In genomic region chr14:11151634-11152321, GRCm38 (mm10) we compare ENCODE assay signal across 10 mouse cellular contexts. TPM values are rescaled to one million over a fixed set of nuclear protein-coding genes. Genes with fewer than 3 reads are reported as not detected.
DNase-seq lines count a peak whose midpoint lies in the region; ATAC-seq and TF ChIP-seq lines count a peak whose summit lies in the region.
"Had no signal": no experiment of that assay in that cellular context is flagged by ENCODE, and none has a peak within 500 bp of the region (broad histone marks: within the 10 kb centered on the region; RNA-seq: fewer than 3 reads in every experiment).

No protein-coding gene starts in this region.

- no peak for TF ChIP-seq POLR2A in kidney, adult 2 months (IDR thresholded peaks at IDR 0.05; ENCODE audit: low read depth, low read length)

- H3K4me1 ChIP-seq in kidney, adult 2 months (ENCODE audit: control insufficient read depth, insufficient read depth, low read length), result peaks cover 9% of the 10 kb centered on the region; the same call in 1 of the 2 replicates
- H3K4me1 ChIP-seq in kidney, embryonic 16.5 days (ENCODE audit: insufficient read depth, low read length), result peaks cover 6% of the 10 kb centered on the region; the same call in 1 of the 2 replicates
- H3K4me1 ChIP-seq in midbrain, embryonic 14.5 days (ENCODE audit: control insufficient read depth, insufficient read depth, low read length), result no peaks in the 10 kb centered on the region

- no peaks in the 10 kb centered on the region for H3K9me3 ChIP-seq in kidney, embryonic 16.5 days (ENCODE audit: low read length)
- H3K9me3 ChIP-seq in midbrain, embryonic 14.5 days (ENCODE audit: control insufficient read depth, low read length), result no peaks in the 10 kb centered on the region

- no peak overlapping the region for H3K4me3 ChIP-seq in kidney, adult 2 months (ENCODE audit: insufficient read depth, low read depth, low read length)
- no peak overlapping the region for H3K4me3 ChIP-seq in kidney, embryonic 16.5 days (ENCODE audit: low read length)
- no peak overlapping the region for H3K4me3 ChIP-seq in midbrain, embryonic 14.5 days (replicated peaks; ENCODE audit: low read depth, low read length)

- H3K36me3 ChIP-seq in kidney, adult 2 months (ENCODE audit: control insufficient read depth, insufficient read depth, low read length), result no peaks in the 10 kb centered on the region
- H3K36me3 ChIP-seq in kidney, embryonic 16.5 days (ENCODE audit: insufficient read depth, low read length), result no peaks in the 10 kb centered on the region
- H3K36me3 ChIP-seq in midbrain, embryonic 14.5 days (ENCODE audit: control insufficient read depth, insufficient read depth, low read length), result no peaks in the 10 kb centered on the region

- H3K27ac ChIP-seq in kidney, adult 2 months (ENCODE audit: insufficient read depth, low read depth, low read length), result no peak overlapping the region
- no peak overlapping the region for H3K27ac ChIP-seq in kidney, embryonic 16.5 days (ENCODE audit: low read length)
- no peak overlapping the region for H3K27ac ChIP-seq in midbrain, embryonic 14.5 days (replicated peaks; ENCODE audit: low read depth, low read length)
- H3K27ac ChIP-seq: hindbrain, embryonic 14.5 days had no signal

- 67% methylated on average over 9 of the region's 9 CpGs for WGBS in kidney, adult 2 months
- WGBS in kidney, embryonic 16.5 days, result 59% methylated on average over 9 of the region's 9 CpGs
- 88% methylated on average over 9 of the region's 9 CpGs for WGBS in midbrain, embryonic 14.5 days

- no peak for ATAC-seq in kidney, embryonic 16.5 days (ENCODE audit: low FRiP score, low TSS enrichment)
- ATAC-seq in midbrain, embryonic 14.5 days (ENCODE audit: low FRiP score, low TSS enrichment), result no peak
- no peak for ATAC-seq in granulocyte monocyte progenitor cell, adult 5-6 weeks (replicated peaks; ENCODE audit: poor library complexity, severe bottlenecking)

- TF ChIP-seq CTCF in kidney, adult 2 months (conservative IDR thresholded peaks at IDR 0.05; ENCODE audit: insufficient read depth, insufficient read length, low read depth, low read length), result no peak

- peak; percentile 67 for DNase-seq in kidney, adult 2 months
- DNase-seq in gastrocnemius, postnatal 25 days, result peak; percentile 83
- peak; percentile 84 for DNase-seq in kidney, postnatal 10 days
- peak; percentile 26 for DNase-seq in ovary, postnatal 10 days (ENCODE audit: low spot score)
- DNase-seq in spleen, postnatal 36 days (ENCODE audit: low spot score in 2 of 2), result no peak
- DNase-seq in midbrain, embryonic 14.5 days, result no peak
- DNase-seq: layer of hippocampus, postnatal 36 days had no signal

- H3K27me3 ChIP-seq in kidney, adult 2 months (replicated peaks; ENCODE audit: control insufficient read depth, insufficient read depth, low read length), result no peaks in the 10 kb centered on the region
- H3K27me3 ChIP-seq in kidney, embryonic 16.5 days (ENCODE audit: insufficient read depth, low read length), result no peaks in the 10 kb centered on the region
- no peaks in the 10 kb centered on the region for H3K27me3 ChIP-seq in midbrain, embryonic 14.5 days (ENCODE audit: control insufficient read depth, insufficient read depth, low read length)

- no peak overlapping the region for H3K4me2 ChIP-seq in kidney, embryonic 16.5 days (replicated peaks; ENCODE audit: low read depth, low read length)
- H3K4me2 ChIP-seq in midbrain, embryonic 14.5 days (ENCODE audit: low read length), result no peak overlapping the region
- H3K4me2 ChIP-seq: hindbrain, embryonic 14.5 days had no signal

- H3K9ac ChIP-seq in kidney, embryonic 16.5 days (replicated peaks; ENCODE audit: low read length), result no peak overlapping the region
- no peak overlapping the region for H3K9ac ChIP-seq in midbrain, embryonic 14.5 days (replicated peaks; ENCODE audit: low read length)
- H3K9ac ChIP-seq: hindbrain, embryonic 14.5 days had no signal

RNA-seq across cellular contexts. Expression of gene Fhit, which starts 10.1 kb away (rescaled TPM):
- polyA plus RNA-seq in kidney, adult 2 months (2012; rRNA removed), result 18.1 and 21.3 TPM in 2 replicates
- 6.4 and 6.7 TPM in 2 replicates for polyA plus RNA-seq in kidney, embryonic 16.5 days (2015; fragmentation: Nextera tagmentation; extraction: Ambion mirVana)
- 1 to 10 TPM; 1.7 to 2.0 TPM for total RNA-seq in gastrocnemius, postnatal 25 days (2021)
- 8.3 and 10.6 TPM in 2 replicates for polyA plus RNA-seq in midbrain, embryonic 14.5 days (2014; fragmentation: Nextera tagmentation; extraction: Ambion mirVana)
- total RNA-seq in granulocyte monocyte progenitor cell, adult 5-6 weeks (2014; fragmentation: Nextera tagmentation), result 4.3 and 10.4 TPM in 2 replicates
- 0.62 and 2.1 TPM in 2 replicates for total RNA-seq in granulocyte monocyte progenitor cell, adult 5-6 weeks (2017)

Comparison
In these comparisons a context has a peak if more than half of its experiments do, and no peak if none do; other contexts are left out.
1. DNase-seq: peak in kidney, adult 2 months (single experiment), gastrocnemius, postnatal 25 days (single experiment), kidney, postnatal 10 days (single experiment) and ovary, postnatal 10 days (single experiment); none in spleen, postnatal 36 days (0 of 2) and midbrain, embryonic 14.5 days (single experiment).